10 mouse cellular contexts compared by ENCODE assay signal in genomic region chr9:53984868-53985267, GRCm38 (mm10). TPM values are rescaled to one million over a fixed set of nuclear protein-coding genes. Genes with fewer than 3 reads are reported as not detected.
DNase-seq lines count a peak whose midpoint lies in the region; ATAC-seq lines count a peak whose summit lies in the region.
"Had no signal": no experiment of that assay in that cellular context is flagged by ENCODE, and none has a peak within 500 bp of the region (broad histone marks: within the 10 kb centered on the region; RNA-seq: fewer than 3 reads in every experiment).

No protein-coding gene starts in this region.

- no peaks in the 10 kb centered on the region for H3K4me1 ChIP-seq in liver, embryonic 11.5 days (replicated peaks; ENCODE audit: control insufficient read depth, insufficient read depth, low read length)
- no peaks in the 10 kb centered on the region for H3K4me1 ChIP-seq in hindbrain, embryonic 14.5 days (replicated peaks; ENCODE audit: control insufficient read depth, insufficient read depth, low read length)
- no peaks in the 10 kb centered on the region; the same call in 1 of the 2 replicates for H3K4me1 ChIP-seq in midbrain, embryonic 15.5 days
- H3K4me1 ChIP-seq: lung, embryonic 15.5 days had no signal

- H3K9me3 ChIP-seq in liver, embryonic 11.5 days (ENCODE audit: control insufficient read depth, low read length): no peaks in the 10 kb centered on the region
- H3K9me3 ChIP-seq in hindbrain, embryonic 14.5 days (ENCODE audit: control insufficient read depth, low read length): no peaks in the 10 kb centered on the region
- H3K9me3 ChIP-seq in midbrain, embryonic 15.5 days: no peaks in the 10 kb centered on the region
- H3K9me3 ChIP-seq: lung, embryonic 15.5 days had no signal

- no peak overlapping the region for H3K4me2 ChIP-seq in liver, embryonic 11.5 days
- H3K4me2 ChIP-seq in hindbrain, embryonic 14.5 days (replicated peaks): no peak overlapping the region
- no peak overlapping the region for H3K4me2 ChIP-seq in midbrain, embryonic 15.5 days
- H3K4me2 ChIP-seq: lung, embryonic 15.5 days had no signal

- H3K27me3 ChIP-seq in liver, embryonic 11.5 days (replicated peaks; ENCODE audit: control insufficient read depth, insufficient read depth, low read length): no peaks in the 10 kb centered on the region
- no peaks in the 10 kb centered on the region for H3K27me3 ChIP-seq in hindbrain, embryonic 14.5 days (ENCODE audit: control insufficient read depth, insufficient read depth, low read length)
- no peaks in the 10 kb centered on the region for H3K27me3 ChIP-seq in midbrain, embryonic 15.5 days (replicated peaks)
- H3K27me3 ChIP-seq: lung, embryonic 15.5 days had no signal

- H3K27ac ChIP-seq in liver, embryonic 11.5 days (ENCODE audit: low read depth, low read length): no peak overlapping the region
- no peak overlapping the region for H3K27ac ChIP-seq in hindbrain, embryonic 14.5 days
- H3K27ac ChIP-seq in midbrain, embryonic 15.5 days: no peak overlapping the region
- H3K27ac ChIP-seq: lung, embryonic 15.5 days had no signal

- no peak overlapping the region for H3K4me3 ChIP-seq in liver, embryonic 11.5 days (ENCODE audit: low read depth, low read length)
- H3K4me3 ChIP-seq in hindbrain, embryonic 14.5 days (replicated peaks; ENCODE audit: low read length): no peak overlapping the region
- no peak overlapping the region for H3K4me3 ChIP-seq in midbrain, embryonic 15.5 days
- H3K4me3 ChIP-seq: lung, embryonic 15.5 days had no signal

- ATAC-seq in liver, embryonic 11.5 days (replicated peaks; ENCODE audit: low FRiP score): no peak
- ATAC-seq in hindbrain, embryonic 14.5 days (ENCODE audit: low FRiP score): no peak; the same call in 1 of the 2 replicates
- ATAC-seq in midbrain, embryonic 15.5 days (replicated peaks): peak; percentile 69; the same call in 1 of the 2 replicates

- H3K9ac ChIP-seq in liver, embryonic 11.5 days (ENCODE audit: low read depth, low read length): no peak overlapping the region
- H3K9ac ChIP-seq in hindbrain, embryonic 14.5 days: no peak overlapping the region
- no peak overlapping the region for H3K9ac ChIP-seq in midbrain, embryonic 15.5 days
- H3K9ac ChIP-seq: lung, embryonic 15.5 days had no signal

- no peaks in the 10 kb centered on the region for H3K36me3 ChIP-seq in liver, embryonic 11.5 days (ENCODE audit: control insufficient read depth, insufficient read depth, low read length)
- no peaks in the 10 kb centered on the region for H3K36me3 ChIP-seq in hindbrain, embryonic 14.5 days (replicated peaks; ENCODE audit: control insufficient read depth, insufficient read depth)
- H3K36me3 ChIP-seq in midbrain, embryonic 15.5 days (replicated peaks): no peaks in the 10 kb centered on the region
- H3K36me3 ChIP-seq: lung, embryonic 15.5 days had no signal

- WGBS in liver, embryonic 11.5 days: 31% methylated on average over 9 of the region's 9 CpGs
- 30% methylated on average over 9 of the region's 9 CpGs for WGBS in hindbrain, embryonic 14.5 days
- WGBS in midbrain, embryonic 15.5 days: 32% methylated on average over 9 of the region's 9 CpGs

- peak; percentile 18 to 30 for DNase-seq in adrenal gland, adult 18-20 months (ENCODE audit: low spot score in 2 of 2)
- no peak for DNase-seq in adrenal gland, adult 2 months
- peak; percentile 35 for DNase-seq in liver
- no peak for DNase-seq in liver, embryonic 11.5 days (ENCODE audit: low spot score)
- peak; percentile 77 to 88 for DNase-seq in cerebellum, postnatal 14 days
- DNase-seq in hindbrain, embryonic 14.5 days (ENCODE audit: low spot score): peak; percentile 57
- no peak for DNase-seq in spleen, postnatal 4 days (ENCODE audit: low spot score in 2 of 2)

RNA-seq across cellular contexts. Expression of gene Elmod1, which starts 9.8 kb away (rescaled TPM):
- 1 to 10 TPM; 3.6 to 4.0 TPM for total RNA-seq in adrenal gland, adult 18-20 months (2021)
- 1 to 10 TPM; 2.5 to 4.4 TPM for total RNA-seq in adrenal gland, adult 2 months (2021)
- 0.57 and 0.79 TPM in 2 replicates for polyA plus RNA-seq in adrenal gland, adult 2 months (2012; rRNA removed)
- polyA plus RNA-seq in liver, embryonic 11.5 days (2014; fragmentation: Nextera tagmentation; extraction: Ambion mirVana): 0.07 TPM in 1 of 2 replicates, not detected in the other
- polyA plus RNA-seq in hindbrain, embryonic 14.5 days (2014; fragmentation: Nextera tagmentation; extraction: Ambion mirVana): 20.0 and 23.9 TPM in 2 replicates
- polyA plus RNA-seq in midbrain, embryonic 15.5 days (2015; fragmentation: Nextera tagmentation; extraction: Ambion mirVana): 17.9 and 22.6 TPM in 2 replicates
- total RNA-seq: gastrocnemius, postnatal 4 days had no signal

Comparison
In these comparisons a context has a peak if more than half of its experiments do, and no peak if none do; other contexts are left out.
1. DNase-seq: peak in adrenal gland, adult 18-20 months (2 of 2), liver (single experiment), cerebellum, postnatal 14 days (2 of 2) and hindbrain, embryonic 14.5 days (single experiment); none in adrenal gland, adult 2 months (single experiment), liver, embryonic 11.5 days (single experiment) and spleen, postnatal 4 days (0 of 2).
2. RNA of gene Elmod1, which starts 9.8 kb away (polyA plus RNA-seq): 20.0 to 23.9 TPM in hindbrain, embryonic 14.5 days and 17.9 to 22.6 TPM in midbrain, embryonic 15.5 days; 0.57 to 0.79 TPM in adrenal gland, adult 2 months and 0.07 TPM in liver, embryonic 11.5 days; every median in the first group is over 10 times any median in the second.